Mouse (Mus musculus) lung, postnatal 0 days (tissue): ENCODE results near the gene Cul7.

Source experiments
- CTCF ChIP-seq: IDR thresholded peaks from 2 replicates; pipeline ENCODE4 v1.5.1; 2016; ENCODE audit warnings: antibody characterized with exemption, mild to moderate bottlenecking
- EP300 ChIP-seq: IDR thresholded peaks from 2 replicates; pipeline ENCODE4 v1.6.1; 2016; ENCODE audit warnings: antibody characterized with exemption, mild to moderate bottlenecking, control low read depth

DNA sequence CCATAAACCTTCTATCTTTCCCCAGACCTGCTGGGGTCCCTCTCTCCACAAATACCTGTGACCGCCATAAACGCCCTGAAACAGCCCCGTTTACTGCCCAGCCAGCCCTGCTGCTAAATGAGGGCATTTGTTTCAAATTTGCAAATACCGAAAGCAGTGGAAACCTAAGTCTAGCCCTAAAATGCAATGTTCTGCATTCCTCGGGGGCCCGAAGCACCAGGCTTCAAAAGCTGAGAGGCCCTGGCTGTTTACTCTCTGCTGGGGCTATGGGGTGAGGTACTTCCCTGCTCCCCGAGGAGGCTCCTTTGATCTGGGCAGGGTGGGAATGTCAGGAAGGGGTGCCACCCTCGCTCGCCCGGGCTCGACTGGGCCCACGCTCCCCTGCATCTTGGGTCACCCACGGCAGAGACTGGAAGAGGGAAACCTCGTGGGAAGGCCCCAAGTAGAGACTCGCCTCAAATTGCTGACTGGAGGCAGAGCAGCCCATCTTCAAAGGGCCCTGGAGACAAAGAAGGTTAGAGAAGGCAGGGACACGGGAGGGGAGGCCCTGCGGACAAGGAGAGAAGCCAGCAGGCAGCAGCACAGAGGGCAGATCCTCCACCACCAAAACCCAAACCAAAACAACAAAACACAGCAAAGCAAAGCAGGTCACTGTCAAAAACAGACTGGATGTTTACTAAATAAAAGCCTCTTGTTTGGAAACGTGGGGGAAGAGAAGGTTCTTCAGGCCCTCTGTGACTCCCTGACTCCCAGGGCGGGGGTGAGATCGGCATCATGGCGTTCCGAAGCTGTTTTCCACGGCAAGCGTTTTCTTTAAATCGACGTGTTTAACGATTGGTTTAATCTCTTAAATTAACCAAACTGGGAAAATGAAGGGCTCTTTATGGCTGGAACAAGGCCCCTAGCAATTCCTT is 31.1 kb upstream of the Cul7 start:
- TF ChIP-seq CTCF (no peak), EP300 (no peak)
